In the genomic region with DNA sequence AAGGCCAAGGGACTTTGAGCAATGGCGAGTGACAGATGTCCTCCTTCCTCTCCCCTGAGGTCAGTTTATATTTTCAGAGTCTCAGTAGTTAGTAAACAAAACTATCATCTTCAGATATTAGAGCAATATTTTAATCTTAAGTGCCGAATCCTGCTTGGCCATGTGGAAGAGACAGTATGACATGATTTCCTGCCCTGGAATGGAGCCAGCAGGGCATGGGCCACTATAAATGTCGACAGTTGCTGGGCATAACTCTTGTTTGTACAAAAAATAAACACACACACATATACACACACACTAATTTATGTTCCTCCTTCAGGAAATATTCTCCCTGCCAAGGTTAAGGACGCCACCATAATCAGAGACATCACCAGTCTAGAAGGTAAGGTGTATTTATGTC, we compare ENCODE assay signal across 18 mouse cellular contexts.
"Had no signal": no experiment of that assay in that cellular context is flagged by ENCODE, and none has a peak within 500 bp of the region (broad histone marks: within the 10 kb centered on the region; RNA-seq: fewer than 3 reads in every experiment).

No protein-coding gene starts in this region.

- H3K4me2 ChIP-seq: limb, embryonic 12.5 days; midbrain, embryonic 11.5 days; midbrain, embryonic 15.5 days; neural tube, embryonic 12.5 days had no signal

- H3K4me1 ChIP-seq: limb, embryonic 12.5 days; midbrain, embryonic 15.5 days; neural tube, embryonic 12.5 days had no signal

- ATAC-seq: inflammation-experienced regulatory T-cells, adult 6 months; intestine, postnatal 0 days; midbrain, embryonic 15.5 days had no signal

- DNase-seq: kidney, adult 9 months; kidney, postnatal 4 days; layer of hippocampus, postnatal 36 days; liver; right cerebral cortex, postnatal 4 days; spleen, adult 18-20 months; thymus, adult 18-20 months; thymus, postnatal 14 days had no signal

- H3K9me3 ChIP-seq: limb, embryonic 12.5 days; megakaryocyte, embryonic 14.5 days; midbrain, embryonic 15.5 days; neural tube, embryonic 12.5 days had no signal

- H3K27ac ChIP-seq: kidney, postnatal 0 days; limb, embryonic 12.5 days; liver, embryonic 14.5 days; macrophage; midbrain, embryonic 15.5 days; neural tube, embryonic 12.5 days had no signal

- H3K9ac ChIP-seq: limb, embryonic 12.5 days; liver, embryonic 14.5 days; midbrain, embryonic 15.5 days; neural tube, embryonic 12.5 days had no signal

- H3K36me3 ChIP-seq: limb, embryonic 12.5 days; midbrain, embryonic 15.5 days; neural tube, embryonic 12.5 days had no signal

- H3K4me3 ChIP-seq: limb, embryonic 12.5 days; megakaryocyte, embryonic 14.5 days; midbrain, embryonic 15.5 days; neural tube, embryonic 12.5 days had no signal

- H3K27me3 ChIP-seq: limb, embryonic 12.5 days; megakaryocyte, embryonic 14.5 days; midbrain, embryonic 15.5 days; neural tube, embryonic 12.5 days had no signal
